Mouse (Mus musculus) adrenal gland, adult 8-10 months (tissue): Measurements from ENCODE around the gene Olfr1395. TPM values are rescaled to one million over a fixed set of nuclear protein-coding genes. Genes with fewer than 3 reads are reported as not detected.
A peak's percentile ranks its signal among the peaks of the same experiment; 100 is the strongest.

Experiments used
- DNase-seq: peaks from one replicate; pipeline ENCODE4 v3.0.0; 2022
- total RNA-seq, 4 experiments: library from RNA; stranded (reverse); gene quantifications; 2 replicates each; pipeline ENCODE4 v1.2.4; 2022

Olfr1395 gene
- total RNA-seq = not detected

DNA sequence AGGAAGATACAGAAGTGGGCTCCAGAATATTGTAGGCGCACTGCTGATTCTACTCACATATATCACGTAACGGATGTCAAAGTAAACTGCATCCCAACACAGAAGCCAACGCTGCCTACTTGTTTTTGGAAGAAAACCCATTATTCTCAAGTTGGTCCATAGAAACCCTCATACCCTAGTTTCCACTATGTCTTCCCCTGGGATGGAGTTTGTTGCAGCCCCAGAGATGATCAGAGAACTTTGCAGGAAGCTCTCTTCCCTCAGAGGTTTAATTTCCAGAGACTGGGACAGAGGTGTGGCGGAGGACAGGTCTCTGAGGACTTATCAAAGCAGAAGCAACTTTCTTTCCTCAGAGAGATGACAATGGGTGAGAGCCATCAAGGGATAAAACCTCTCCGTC is at the start of gene Olfr1395:
TSS of gene Olfr1395 (plus strand) at position 301 of the 400 bp plus-strand sequence.
- no peak for DNase-seq

DNA sequence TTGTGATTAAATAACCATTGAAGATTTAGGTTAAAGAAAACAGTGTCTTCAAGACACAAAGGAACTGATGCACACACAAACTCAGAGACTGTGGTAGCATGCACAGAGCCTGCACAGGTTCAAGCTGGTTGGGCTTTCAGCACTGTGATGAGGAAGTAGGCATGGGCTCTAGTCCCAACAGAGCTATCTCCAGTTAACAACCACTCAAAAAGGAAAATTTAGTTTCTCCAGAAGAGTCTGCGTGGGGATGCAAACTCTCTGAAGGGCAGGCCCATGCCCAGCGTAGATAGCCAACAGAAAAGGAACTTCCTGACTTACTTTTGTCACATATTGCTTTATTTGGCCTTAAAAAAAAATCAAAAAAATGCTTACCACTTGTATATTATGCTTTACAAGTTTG is 49.3 kb upstream of the Olfr1395 start:
- DNase-seq = no peak

DNA sequence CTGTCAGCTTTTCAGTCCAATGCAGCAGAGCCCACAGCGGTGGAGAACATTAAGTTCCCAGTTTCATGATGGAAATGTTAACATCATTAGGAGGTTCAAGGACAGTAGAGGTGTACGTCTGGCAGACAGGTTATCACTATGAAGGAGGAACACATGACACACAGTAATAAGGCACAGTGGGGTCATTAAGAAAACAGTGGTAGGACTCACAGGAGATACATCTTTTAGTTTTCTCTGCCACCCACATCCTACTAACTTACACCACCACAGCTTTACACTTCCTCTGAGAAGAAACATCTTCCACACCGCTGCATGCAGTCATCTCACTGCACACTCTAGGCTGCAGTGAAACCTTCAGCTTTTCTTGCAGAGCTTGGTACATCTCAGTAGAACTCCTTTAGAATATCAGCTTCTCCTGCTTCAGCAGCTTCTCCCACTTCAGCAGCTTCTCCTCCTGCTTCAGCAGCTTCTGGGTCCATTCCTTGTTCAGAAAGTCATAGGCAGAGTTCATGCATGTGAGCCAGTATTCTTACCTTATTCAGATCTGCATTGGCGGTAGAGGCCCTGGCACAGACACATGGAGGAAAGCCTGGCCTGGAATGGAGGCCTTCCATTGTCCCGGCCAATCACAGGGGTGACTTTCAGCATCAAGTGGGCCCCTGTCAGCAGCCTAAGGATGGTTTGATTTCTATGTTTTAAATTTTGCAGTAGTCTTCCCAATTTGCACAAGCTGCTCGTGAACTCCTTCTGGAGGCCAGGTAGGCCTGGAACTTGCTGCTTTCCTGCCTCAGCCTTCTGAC is 48.0 kb upstream of the Olfr1395 start:
- DNase-seq = no peak

DNA sequence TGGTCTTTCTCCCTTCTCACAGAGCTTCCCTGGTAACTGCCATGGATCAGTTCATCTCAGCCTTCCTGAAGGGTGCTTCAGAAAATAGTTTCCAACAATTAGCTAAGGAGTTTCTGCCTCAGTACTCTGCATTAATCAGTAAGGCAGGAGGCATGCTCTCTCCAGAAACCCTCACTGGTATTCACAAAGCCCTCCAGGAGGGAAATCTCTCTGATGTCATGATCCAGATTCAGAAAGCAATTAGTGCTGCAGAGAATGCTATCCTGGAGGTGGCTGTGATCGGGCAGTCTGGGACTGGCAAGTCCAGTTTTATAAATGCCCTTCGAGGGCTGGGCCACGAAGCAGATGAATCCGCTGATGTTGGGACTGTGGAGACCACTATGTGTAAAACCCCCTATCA is 46.7 kb upstream of the Olfr1395 start:
- DNase-seq = no peak

DNA sequence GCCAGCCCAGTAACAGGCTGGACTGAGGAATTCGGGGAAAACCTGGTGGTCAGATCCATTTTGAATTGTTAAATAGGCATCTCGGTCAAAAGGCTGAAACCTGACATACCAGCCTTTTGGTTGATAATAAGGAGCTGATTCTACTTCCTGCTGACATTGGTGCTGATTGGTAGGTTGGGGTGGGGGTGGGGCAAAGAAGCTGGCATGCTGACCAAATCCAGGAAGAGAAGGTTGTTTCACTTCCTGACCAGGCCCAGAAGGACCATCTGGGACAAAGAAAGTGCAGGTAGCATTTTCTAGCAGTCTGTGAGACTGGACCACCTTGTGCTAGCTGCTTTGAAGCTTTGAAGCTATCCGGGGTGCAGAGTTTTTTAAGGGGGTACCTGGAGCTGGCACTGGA is 41.7 kb upstream of the Olfr1395 start:
- DNase-seq = no peak

DNA sequence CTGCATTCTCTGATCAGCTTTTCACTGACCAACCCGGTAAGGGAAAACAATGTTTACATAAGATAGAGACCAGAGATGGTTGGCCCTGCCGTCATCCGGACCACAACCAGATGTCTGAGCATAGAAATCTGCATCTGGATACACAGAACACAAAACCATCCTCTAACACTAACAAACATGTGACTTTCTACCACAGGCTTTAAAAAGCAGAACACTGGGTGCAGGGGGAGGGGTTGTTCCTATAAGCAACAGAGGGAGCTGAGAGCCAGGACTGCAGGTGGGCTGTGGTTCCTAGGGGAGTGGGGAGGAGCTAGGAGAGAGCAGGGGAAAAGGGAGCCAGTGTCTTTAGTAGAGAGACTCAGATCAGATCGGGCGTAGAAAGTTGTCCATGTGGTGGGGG is 40.6 kb upstream of the Olfr1395 start:
- no peak for DNase-seq

DNA sequence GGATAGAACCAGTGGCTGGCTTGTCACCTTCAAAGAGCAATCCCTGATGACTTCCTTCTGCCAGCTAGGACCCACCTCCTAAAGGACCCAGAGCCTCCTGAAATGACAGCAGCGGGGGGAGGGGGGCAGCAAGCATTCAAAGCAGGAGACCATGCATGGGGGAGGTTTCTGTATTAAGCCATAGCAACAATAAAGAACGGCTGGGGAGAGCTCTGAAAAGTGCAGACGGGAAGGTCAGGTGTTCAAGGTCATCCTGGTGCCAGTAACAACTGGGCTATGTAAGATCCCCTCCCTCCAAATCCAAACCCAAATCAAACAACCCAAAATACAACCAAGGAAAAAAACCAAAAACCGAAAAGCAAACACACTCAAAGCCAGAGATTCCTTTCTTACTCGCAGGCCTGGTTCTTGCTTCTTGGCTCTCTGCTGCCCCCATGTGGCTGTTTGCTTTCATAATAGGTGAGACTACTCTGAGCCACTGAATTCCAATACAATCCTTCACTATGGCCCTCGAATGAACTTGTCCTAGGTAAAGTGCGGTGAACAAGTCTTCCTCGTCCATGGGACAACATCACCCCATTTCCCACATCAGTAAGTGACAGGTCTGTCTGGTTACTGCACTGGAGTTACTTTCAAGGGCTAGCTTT is 38.9 kb upstream of the Olfr1395 start:
- DNase-seq = peak; percentile 74

DNA sequence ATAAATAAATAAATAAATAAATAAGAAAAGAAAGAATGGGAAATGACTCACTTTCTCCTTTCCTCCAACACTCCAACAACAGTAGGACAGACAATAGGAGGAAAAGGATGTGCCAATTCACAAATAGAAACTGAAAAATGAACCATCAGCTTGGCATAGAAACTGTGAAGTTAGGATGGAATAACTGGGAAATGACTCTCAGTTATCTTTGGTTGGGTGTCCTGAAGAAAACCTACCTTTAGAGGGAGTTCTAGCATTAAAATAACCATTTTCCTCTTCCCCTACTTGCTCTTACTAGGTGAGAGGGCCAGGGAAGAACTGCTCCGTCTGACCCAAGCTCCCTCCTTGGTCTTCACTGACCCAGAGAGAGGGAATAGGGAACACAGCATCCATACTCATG is 36.3 kb upstream of the Olfr1395 start:
- DNase-seq = no peak

DNA sequence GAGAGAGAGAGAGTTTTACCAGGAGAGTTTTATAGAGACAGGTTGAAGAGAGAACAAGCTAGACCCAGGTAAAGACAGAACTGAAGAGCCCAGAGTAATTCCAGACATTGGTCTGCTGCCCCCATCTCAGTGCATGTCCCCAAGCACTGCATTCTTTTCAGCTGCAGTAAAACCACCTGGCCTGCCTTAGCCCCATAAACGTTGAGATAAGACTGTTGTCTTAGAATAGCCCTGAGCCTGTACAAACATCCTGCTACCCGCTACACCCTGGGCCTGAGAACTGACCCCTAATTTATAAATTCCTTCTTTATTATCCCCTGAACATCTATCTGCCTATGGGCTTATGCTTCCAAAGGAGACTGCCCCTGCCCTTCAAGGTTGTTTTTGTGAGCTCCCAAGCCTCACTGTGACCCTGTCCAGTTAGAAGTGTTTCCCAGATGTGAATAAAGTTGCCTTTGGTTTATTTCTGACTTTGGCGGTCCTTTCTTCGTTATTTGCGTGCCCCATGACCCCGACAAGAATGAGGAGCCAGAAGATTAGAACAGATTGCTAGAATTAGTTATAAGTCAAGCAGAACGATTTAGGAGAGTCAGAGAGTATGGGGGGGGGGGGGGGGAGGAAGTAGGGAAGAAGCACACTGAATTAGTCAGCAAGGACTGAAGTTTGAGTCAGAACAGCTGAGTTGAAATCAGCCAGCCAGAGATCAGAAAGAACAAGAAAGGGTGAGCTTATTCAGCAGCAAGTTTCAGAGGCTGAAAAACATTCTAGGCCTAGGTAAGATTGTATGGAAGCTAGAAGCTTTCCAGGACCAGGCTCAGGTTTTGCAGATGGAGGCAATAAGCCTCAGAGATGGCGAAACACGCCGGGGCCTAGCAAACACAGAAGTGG is 34.2 kb upstream of the Olfr1395 start:
- no peak for DNase-seq

DNA sequence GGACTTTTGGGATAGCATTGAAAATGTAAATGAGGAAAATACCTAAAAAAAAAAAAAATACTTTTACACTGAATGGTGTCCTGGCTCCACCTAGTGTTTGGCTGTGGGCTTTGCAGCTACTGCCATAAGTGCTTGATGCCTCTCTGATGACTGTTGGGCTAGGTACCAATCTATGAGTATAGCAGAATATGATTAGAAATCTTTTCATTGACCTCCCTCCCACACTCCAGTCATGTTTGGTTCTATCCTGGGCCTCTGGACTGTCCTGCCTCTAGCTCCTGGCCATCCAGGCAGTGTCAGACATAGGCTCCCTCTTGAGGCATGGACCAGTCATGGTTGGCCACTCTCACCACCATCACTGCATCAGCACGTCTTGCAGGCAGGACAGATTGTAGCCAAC is 33.2 kb upstream of the Olfr1395 start:
- DNase-seq = no peak

DNA sequence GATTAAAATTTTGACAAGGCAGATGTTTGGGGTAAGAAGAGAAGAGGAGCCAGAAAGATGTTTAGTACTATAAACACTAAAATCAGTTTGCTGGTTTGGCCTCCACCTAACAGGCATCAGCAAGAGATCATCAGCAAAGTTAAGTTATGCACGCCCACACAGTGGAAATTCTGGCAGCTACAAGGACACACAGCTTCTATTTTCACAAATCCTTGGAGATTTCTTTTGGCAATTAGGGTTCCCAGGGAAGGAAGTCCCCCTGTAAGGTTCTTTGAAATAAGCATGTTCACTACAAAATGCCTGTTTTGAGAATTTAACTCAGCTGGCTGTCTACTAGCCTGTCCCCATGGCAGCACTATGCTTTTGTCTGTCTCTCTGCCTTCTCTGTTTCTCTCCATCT is 31.1 kb upstream of the Olfr1395 start:
- no peak for DNase-seq

DNA sequence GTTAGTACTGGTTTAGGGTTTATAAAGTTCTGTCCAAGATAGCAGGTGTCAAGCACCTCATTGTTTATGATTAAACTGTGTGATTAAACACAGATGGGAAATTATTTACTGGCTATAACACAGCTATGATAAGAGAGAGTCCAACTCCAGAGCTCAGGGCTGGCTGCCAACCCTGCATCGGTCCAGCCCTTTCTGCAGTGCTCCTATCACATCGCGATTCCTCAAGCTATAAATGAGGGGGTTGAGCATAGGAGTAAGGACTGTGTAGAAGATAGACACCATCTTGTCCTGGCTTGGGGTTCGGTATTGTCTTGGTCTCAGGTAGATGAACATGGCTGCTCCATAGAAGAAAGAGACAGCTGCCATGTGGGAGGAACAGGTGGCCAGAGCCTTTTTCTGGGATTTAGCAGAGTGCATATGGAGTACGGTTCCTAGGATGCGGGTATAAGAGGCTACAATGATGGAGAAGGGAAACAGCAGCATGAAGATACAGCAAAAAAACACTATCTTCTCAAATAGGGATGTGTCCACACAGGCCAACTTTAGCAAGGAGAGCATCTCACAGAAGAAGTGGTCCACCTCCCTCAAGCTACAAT is 29.4 kb upstream of the Olfr1395 start:
- DNase-seq = no peak

DNA sequence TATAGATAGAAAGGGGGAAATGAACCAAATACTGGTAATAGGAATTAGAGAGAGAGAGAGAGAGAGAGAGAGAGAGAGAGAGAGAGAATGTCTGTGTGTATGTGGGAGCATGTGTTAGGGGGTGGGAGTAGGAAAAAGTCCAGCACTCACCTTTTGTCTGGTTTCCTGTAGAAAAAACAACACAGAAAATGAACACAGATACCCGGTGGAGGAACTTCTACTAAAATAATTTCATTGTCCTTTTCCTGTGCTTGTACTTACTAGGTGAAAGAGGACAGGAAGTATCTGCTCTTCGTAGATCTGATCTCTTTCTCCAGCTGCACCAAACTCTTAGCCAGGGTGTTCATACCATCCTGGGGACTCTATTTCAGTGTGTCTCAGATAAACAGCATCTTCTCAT is 27.9 kb upstream of the Olfr1395 start:
- DNase-seq = no peak

DNA sequence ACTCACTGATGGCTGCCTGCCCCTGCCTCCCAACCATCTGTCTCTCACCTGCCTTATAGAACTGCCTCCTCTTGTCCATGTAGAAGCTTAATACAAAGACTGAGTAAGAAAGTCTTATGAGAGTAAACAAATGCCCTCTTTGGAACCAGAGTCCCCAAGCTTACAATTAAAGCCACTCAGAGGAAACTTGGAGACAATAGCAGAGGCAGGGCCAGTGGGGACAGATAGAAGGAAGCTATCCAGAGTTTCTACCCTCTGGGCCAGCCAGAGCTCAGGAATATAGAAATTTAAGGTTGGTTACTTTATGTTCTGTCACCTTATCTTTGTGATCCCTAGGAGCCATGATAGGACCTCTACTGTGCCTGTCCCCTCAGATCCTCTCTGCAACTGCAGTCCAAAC is 27.3 kb upstream of the Olfr1395 start, which contains the start of gene Olfr1396:
TSS of gene Olfr1396 (minus strand) at position 101 of the 400 bp plus-strand sequence.
- DNase-seq = no peak

DNA sequence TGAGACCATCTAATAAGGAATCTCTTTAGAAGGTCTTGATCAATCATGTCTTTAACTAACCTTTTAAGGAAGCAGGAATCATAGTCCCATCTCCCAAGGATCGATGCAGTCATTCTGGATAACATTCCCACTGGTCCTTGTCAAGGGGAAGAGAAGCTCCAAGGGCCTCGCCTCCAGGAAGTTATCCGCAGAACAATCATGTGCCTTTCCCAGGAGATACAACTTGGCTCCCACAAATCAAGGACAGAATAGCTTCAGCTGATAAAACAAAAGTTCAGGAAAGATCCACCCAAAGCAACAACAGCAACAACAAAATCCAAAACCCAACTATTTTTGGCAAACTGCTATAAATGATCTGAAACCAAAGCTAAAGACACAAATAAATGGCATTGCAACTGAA is 22.4 kb upstream of the Olfr1395 start:
- DNase-seq = no peak

DNA sequence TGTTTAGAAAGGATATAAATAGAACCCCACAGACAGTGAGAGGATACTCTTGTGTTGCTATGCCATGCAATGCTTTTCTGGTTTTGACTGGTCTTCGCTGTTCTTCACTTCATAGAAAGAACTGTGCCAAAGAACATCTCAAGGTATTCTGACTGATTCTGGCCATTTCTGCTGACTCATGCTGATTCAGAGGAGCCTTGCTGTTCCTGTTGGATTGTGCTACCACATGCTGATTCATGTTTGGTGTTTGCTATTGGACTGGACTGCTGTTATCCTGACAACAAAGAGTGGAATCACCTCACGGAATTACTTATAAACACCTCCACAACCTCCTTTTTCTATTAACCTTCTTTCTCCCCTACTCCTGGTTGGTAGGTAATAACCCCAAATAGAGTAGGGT is 17.9 kb upstream of the Olfr1395 start:
- DNase-seq = no peak

DNA sequence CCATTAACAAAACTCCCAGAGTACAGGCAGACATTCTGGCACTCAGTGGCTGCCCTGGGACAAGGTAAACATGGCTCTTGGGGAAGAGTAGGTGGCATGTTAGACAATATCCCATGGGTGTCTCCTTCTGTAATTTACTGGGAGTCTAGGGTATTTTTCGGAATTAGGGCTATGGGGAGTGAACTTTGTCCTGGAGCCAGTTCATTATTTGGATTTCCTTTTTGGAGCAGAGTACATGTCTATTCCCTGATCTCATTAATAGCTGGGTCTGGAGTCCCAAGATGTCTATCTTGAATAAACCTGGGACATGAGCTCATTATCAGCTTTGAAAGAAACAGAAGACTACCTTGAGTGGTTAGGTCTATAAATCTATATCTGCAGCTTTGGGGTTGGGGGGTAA is 12.0 kb downstream of the Olfr1395 start, which contains the start of gene Olfr1394:
TSS of gene Olfr1394 (plus strand) at position 301 of the 400 bp plus-strand sequence.
- DNase-seq = no peak

DNA sequence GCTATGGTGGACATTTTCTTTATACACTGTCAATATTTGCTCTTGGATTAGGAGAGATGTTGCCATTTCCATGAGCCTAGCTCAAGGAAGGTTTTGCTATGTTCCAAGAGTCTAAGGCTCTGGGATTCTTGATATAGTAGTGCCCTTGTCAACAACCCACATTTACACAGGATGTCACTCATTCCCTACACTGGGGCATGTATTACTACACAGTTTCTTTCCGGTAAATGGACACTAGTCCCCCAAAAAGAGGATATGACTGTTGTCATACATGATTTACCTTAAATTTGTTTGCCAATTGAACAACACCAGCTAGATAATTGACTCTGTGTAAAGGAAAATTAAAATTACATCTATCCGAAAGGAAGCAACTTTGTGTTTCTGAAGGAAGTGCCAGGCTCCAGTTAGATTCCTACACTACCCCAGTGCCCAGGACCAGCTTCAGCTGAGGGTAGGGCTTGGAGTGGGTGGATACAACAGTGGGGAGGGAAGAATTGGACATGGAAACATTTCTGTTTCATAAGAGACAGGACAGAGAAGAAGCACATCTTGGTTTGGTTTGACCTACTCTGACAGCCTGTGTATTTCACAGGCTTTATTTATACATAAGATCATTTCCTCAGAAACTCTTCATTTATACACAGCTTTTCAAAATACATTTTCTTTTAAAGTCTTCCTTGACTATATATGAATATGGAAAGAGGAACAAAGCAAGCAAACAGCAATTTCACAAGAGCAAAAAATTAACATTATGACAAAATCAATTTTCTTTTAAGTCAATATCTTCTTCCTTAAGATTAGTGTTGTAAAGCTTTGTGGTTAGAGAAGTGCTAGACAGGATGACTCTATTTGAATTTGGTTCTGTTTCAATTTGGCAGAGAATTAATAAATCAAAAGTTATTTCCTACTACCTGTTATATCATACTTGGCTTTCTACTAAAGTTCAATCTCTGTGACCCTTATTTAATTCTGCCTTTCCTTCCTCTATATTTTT is 15.0 kb downstream of the Olfr1395 start:
- DNase-seq = no peak

DNA sequence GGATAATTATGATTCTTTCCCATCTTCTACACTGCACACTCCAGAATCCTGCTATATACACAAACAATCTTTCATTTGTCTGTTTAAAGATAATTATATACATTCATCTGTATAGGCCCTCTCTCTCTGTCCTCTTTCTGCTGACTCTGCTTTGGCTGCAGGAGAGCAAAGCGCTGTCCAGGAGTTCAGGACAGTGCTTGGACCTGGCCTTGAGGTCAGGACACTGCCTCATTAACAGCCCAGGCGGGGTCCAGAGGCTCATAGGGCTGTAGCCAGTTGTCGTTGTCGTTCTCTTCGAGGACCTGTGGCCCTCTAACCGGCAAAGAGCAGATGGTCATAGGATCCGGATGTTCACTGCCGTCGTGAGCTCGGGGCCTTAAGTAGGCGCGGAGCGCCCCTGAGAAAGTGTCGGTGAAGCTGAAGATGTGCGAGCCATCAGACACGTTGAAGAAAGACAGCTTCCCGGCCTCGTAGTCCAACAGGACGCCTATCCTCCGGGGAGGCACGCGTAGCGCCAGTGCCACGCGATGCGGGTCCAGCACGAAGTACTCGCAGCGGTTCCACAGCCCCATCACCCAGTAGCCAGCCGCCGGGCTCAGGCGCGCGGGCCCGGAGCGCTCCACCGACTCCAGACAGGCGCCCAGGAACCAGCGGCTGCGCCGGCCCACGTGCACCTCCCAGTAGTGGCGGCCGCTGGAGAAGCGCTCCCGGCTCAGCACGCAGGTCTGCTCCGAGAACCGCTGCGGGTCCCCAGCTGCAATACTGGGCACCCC is 27.0 kb downstream of the Olfr1395 start:
- no peak for DNase-seq

DNA sequence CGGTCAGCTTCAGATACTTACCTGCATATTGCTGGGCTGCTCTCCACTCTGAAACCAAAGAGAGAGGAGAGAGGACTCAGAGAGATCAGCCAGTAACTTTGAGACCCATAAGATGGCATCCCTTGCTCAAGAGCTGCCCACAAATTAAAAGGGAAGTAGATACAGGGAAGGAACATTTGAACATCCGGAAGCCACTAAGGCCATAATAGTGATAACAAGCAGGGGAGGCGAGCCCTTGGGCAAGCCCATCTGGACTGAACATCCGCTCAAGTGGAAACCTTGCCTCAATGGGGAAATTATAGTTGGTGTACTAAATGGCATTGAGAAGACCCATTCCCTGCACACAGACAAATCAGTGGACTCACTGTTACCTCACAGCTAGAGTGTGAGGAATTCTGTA is 28.5 kb downstream of the Olfr1395 start:
- DNase-seq = no peak

DNA sequence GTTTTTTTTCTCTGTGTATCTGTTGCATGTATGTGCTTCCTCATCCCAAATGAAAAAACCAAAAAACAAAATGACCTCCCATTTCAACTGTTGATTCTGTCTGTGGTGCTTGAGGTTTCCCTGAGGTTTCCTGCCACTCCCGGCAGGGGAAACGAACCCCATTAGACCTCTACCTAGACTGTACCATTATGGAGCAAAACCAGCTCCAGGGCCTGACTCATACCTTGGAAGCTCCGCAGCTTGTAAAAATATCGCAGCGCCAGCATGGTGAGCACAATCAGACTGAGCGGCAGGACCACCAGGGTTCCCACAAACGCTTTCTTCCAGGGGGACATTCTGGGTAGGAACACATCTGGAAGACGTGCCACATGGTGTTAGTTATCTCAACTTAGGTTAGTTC is 33.3 kb downstream of the Olfr1395 start:
- no peak for DNase-seq
